Mouse (Mus musculus): ENCODE data around the gene Ly6g6f. TPM values are rescaled to one million over a fixed set of nuclear protein-coding genes. Genes with fewer than 3 reads are reported as not detected.
A peak's percentile ranks its signal among the peaks of the same experiment; 100 is the strongest.

Ly6g6f gene
- polyA plus RNA-seq, 1 experiment, result 9.7 TPM

DNA sequence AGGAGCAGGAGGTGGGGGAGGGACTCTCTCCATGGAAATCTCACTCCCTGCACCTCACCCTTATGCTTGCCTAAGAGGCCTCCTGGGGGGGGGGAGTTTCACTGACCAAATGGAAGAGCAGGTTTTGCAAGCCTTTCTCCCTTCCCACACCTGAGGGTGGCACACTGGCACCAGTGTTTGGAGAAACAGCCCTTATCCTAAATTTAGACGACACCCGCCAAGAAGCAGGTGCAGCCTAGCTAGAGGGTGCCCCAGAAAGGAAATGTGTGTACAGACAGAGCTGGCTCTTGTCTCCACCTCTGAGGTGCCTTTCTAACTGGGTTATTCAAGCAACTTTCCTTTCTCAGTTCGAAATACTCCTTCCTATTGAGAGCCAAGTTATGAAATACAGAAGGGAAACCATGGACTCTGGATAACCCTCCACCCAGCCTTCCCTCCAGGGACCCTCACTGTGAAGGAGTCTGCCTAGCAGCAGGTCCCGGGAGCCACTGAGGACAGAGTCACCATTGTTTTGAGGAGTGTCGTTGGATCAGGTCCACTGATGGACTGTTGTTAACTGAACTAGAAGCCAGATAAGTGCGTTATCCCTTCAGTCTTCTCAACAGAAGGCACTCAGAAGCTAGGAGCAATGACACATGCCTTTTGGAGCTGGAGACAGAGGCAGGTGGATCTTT is 14.7 kb downstream of the Ly6g6f start:
- TF ChIP-seq POLR2A (IDR thresholded peaks at IDR 0.05; ENCODE audit: low read depth, low read length) (no peak), CTCF (IDR thresholded peaks at IDR 0.05; ENCODE audit: extremely low read depth, insufficient read depth, insufficient read length, insufficient replicate concordance) (no peak)
- WGBS, result 44% methylated on average over 6 of the region's 6 CpGs
- Histone ChIP-seq H3K4me3 (ENCODE audit: extremely low read depth, insufficient read depth, insufficient read length) (no peak overlapping the region), H3K4me1 (ENCODE audit: control insufficient read depth, insufficient read depth, insufficient read length) (no peaks in the 10 kb centered on the region), H3K36me3 (ENCODE audit: control insufficient read depth, insufficient read depth, low read length) (no peaks in the 10 kb centered on the region), H3K27me3 (ENCODE audit: control insufficient read depth, insufficient read depth, low read length) (no peaks in the 10 kb centered on the region; the same call in 1 of the 2 replicates), H3K27ac (ENCODE audit: insufficient read depth, low read length) (no peak overlapping the region)
- DNase-seq (ENCODE audit: low read depth in 1 of 2, low spot score in 2 of 2), result no peak

- TF ChIP-seq POLR2A (IDR thresholded peaks at IDR 0.05; ENCODE audit: low read depth, low read length) (no peak), CTCF (IDR thresholded peaks at IDR 0.05; ENCODE audit: extremely low read depth, insufficient read depth, insufficient read length, insufficient replicate concordance) (no peak)
- no peak for DNase-seq (ENCODE audit: low read depth in 1 of 2, low spot score in 2 of 2)
- WGBS, result 74% methylated on average over 17 of the region's 17 CpGs
- Histone ChIP-seq H3K27me3 (ENCODE audit: control insufficient read depth, insufficient read depth, low read length) (no peaks in the 10 kb centered on the region; the same call in 1 of the 2 replicates), H3K36me3 (ENCODE audit: control insufficient read depth, insufficient read depth, low read length) (no peaks in the 10 kb centered on the region), H3K4me3 (ENCODE audit: extremely low read depth, insufficient read depth, insufficient read length) (no peak overlapping the region), H3K4me1 (ENCODE audit: control insufficient read depth, insufficient read depth, insufficient read length) (peaks cover 8% of the 10 kb centered on the region), H3K27ac (ENCODE audit: insufficient read depth, low read length) (no peak overlapping the region)
Measured at GRCm38 (mm10) chr17:35068213-35068914, 17.0 kb downstream of the Ly6g6f start.

GRCm38 (mm10) chr17:35066084-35066483 is 19.3 kb downstream of the Ly6g6f start, which contains the start of gene Mpig6b:
TSS of gene Mpig6b (minus strand) at chr17:35066184.
- Histone ChIP-seq H3K4me1 (ENCODE audit: control insufficient read depth, insufficient read depth, insufficient read length) (peaks cover 8% of the 10 kb centered on the region), H3K36me3 (ENCODE audit: control insufficient read depth, insufficient read depth, low read length) (no peaks in the 10 kb centered on the region), H3K4me3 (ENCODE audit: extremely low read depth, insufficient read depth, insufficient read length) (peak within 1 kb of the TSS; percentile 49), H3K27me3 (ENCODE audit: control insufficient read depth, insufficient read depth, low read length) (no peaks in the 10 kb centered on the region; the same call in 1 of the 2 replicates), H3K27ac (ENCODE audit: insufficient read depth, low read length) (no peak within 1 kb of the TSS)
- TF ChIP-seq CTCF (IDR thresholded peaks at IDR 0.05; ENCODE audit: extremely low read depth, insufficient read depth, insufficient read length, insufficient replicate concordance), result no peak
- no peak for TF ChIP-seq POLR2A (IDR thresholded peaks at IDR 0.05; ENCODE audit: low read depth, low read length)
- 61% methylated on average over 10 of the region's 10 CpGs for WGBS
- DNase-seq (ENCODE audit: low read depth in 1 of 2, low spot score in 2 of 2), result no peak

GRCm38 (mm10) chr17:35064951-35065947 is 20.2 kb downstream of the Ly6g6f start, which contains the start of gene Ly6g6c:
TSS of gene Ly6g6c (plus strand) at chr17:35065388.
- Histone ChIP-seq H3K36me3 (ENCODE audit: control insufficient read depth, insufficient read depth, low read length) (no peaks in the 10 kb centered on the region), H3K4me1 (ENCODE audit: control insufficient read depth, insufficient read depth, insufficient read length) (peaks cover 8% of the 10 kb centered on the region), H3K27me3 (ENCODE audit: control insufficient read depth, insufficient read depth, low read length) (no peaks in the 10 kb centered on the region; the same call in 1 of the 2 replicates), H3K27ac (ENCODE audit: insufficient read depth, low read length) (no peak within 1 kb of the TSS), H3K4me3 (ENCODE audit: extremely low read depth, insufficient read depth, insufficient read length) (peak within 1 kb of the TSS; percentile 49)
- DNase-seq (ENCODE audit: low read depth in 1 of 2, low spot score in 2 of 2), result peak in 1 of 2 experiments; percentile 30
- 2% methylated on average over 48 of the region's 48 CpGs for WGBS
- TF ChIP-seq CTCF (IDR thresholded peaks at IDR 0.05; ENCODE audit: extremely low read depth, insufficient read depth, insufficient read length, insufficient replicate concordance), result no peak
- no peak for TF ChIP-seq POLR2A (IDR thresholded peaks at IDR 0.05; ENCODE audit: low read depth, low read length)

- 51% methylated on average over 10 of the region's 10 CpGs for WGBS
- Histone ChIP-seq H3K27ac (ENCODE audit: insufficient read depth, low read length) (no peak overlapping the region), H3K36me3 (ENCODE audit: control insufficient read depth, insufficient read depth, low read length) (no peaks in the 10 kb centered on the region), H3K27me3 (ENCODE audit: control insufficient read depth, insufficient read depth, low read length) (no peaks in the 10 kb centered on the region; the same call in 1 of the 2 replicates), H3K4me1 (ENCODE audit: control insufficient read depth, insufficient read depth, insufficient read length) (peaks cover 12% of the 10 kb centered on the region), H3K4me3 (ENCODE audit: extremely low read depth, insufficient read depth, insufficient read length) (no peak overlapping the region)
- no peak for DNase-seq (ENCODE audit: low read depth in 1 of 2, low spot score in 2 of 2)
- no peak for TF ChIP-seq POLR2A (IDR thresholded peaks at IDR 0.05; ENCODE audit: low read depth, low read length)
- TF ChIP-seq CTCF (IDR thresholded peaks at IDR 0.05; ENCODE audit: extremely low read depth, insufficient read depth, insufficient read length, insufficient replicate concordance), result no peak
Measured at GRCm38 (mm10) chr17:35064378-35064877, 21.0 kb downstream of the Ly6g6f start.

DNA sequence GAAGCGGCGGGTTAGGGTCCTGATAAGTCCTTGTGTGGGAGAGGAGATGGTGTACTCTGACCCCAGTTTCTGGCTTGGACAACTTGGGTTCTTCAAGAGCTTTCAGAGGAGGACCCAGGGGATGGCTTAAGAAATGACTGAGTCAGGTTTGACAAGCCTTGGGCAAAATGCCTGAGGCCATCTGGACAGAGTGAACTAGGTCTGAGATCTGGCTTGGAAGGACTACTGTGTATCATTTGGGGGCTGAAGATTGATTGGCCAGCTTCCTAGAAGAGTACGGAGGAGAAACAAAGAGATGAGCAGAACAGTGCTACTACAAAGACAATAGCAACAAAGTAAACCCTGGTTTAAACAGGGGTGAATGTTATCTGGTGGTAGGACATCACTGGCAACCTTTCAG is 21.9 kb downstream of the Ly6g6f start:
- TF ChIP-seq POLR2A (IDR thresholded peaks at IDR 0.05; ENCODE audit: low read depth, low read length) (no peak), CTCF (IDR thresholded peaks at IDR 0.05; ENCODE audit: extremely low read depth, insufficient read depth, insufficient read length, insufficient replicate concordance) (no peak)
- peaks cover 15% of the 10 kb centered on the region for H3K4me1 ChIP-seq (ENCODE audit: control insufficient read depth, insufficient read depth, insufficient read length)
- no peaks in the 10 kb centered on the region; the same call in 1 of the 2 replicates for H3K27me3 ChIP-seq (ENCODE audit: control insufficient read depth, insufficient read depth, low read length)
- H3K36me3 ChIP-seq (ENCODE audit: control insufficient read depth, insufficient read depth, low read length), result no peaks in the 10 kb centered on the region
- no peak overlapping the region for H3K4me3 ChIP-seq (ENCODE audit: extremely low read depth, insufficient read depth, insufficient read length)
- no peak overlapping the region for H3K27ac ChIP-seq (ENCODE audit: insufficient read depth, low read length)
- 92% methylated on average over 3 of the region's 3 CpGs for WGBS
- DNase-seq (ENCODE audit: low read depth in 1 of 2, low spot score in 2 of 2), result no peak
